Mouse (Mus musculus) E14TG2a.4 (cell line): Measurements from ENCODE around the gene Lcn12.

Experiments
- CTCF ChIP-seq: conservative IDR thresholded peaks from 2 replicates; pipeline ENCODE4 v1.5.1; 2014; ENCODE audit warnings: low read length
- POU5F1 ChIP-seq: IDR thresholded peaks from 2 replicates; pipeline ENCODE4 v1.6.1; 2014; ENCODE audit warnings: low read length, borderline replicate concordance

- TF ChIP-seq CTCF = no peak
- TF ChIP-seq POU5F1 = no peak
Measured at GRCm38 (mm10) chr2:25505000-25505399, 11.3 kb upstream of the Lcn12 start.
